10 mouse cellular contexts compared by ENCODE assay signal in the genomic region with DNA sequence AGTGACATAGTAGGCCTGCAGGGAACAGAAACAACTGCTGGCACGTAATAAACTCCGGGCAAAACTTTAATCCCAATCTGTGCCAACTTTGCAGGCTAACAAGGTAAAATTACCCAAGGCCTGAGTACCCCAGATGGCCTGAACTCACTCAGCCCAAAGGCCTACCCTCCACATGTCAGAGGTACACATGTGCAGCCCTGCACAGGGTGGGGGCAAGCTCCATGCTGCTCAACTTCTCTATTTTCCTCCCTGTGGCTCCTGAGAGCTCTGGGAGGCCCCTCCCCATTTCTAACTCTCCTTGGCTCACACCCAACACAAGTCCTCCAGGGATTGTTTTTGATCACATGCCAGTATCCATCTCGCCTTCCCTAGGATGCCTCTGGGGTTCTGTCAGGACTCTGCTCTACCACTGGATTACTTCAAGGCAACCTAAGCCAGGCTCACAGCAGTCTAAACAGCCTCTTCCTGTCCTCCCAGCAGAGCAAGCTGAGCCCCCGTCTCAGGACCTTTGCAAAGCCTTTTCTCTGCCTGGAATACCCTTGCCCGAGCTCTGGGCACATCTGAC. TPM values are rescaled to one million over a fixed set of nuclear protein-coding genes. Genes with fewer than 3 reads are reported as not detected.
DNase-seq lines count a peak whose midpoint lies in the region; ATAC-seq lines count a peak whose summit lies in the region.
"Had no signal": no experiment of that assay in that cellular context is flagged by ENCODE, and none has a peak within 500 bp of the region (broad histone marks: within the 10 kb centered on the region; RNA-seq: fewer than 3 reads in every experiment).

No protein-coding gene starts in this region.

- peak overlapping the region; percentile 24; the same call in 1 of the 2 replicates for H3K4me2 ChIP-seq in forebrain, embryonic 14.5 days (ENCODE audit: low read length)

- 28% methylated on average over 5 of the region's 5 CpGs for WGBS in forebrain, embryonic 14.5 days

- peak; percentile 36 for DNase-seq in kidney, postnatal 10 days
- no peak for DNase-seq in kidney, postnatal 14 days
- peak; percentile 35 for DNase-seq in brain, adult 2 months (ENCODE audit: low read depth, low spot score)
- DNase-seq in forebrain, embryonic 14.5 days (ENCODE audit: low spot score) = peak; percentile 87
- DNase-seq in cerebellum, adult 11 months = no peak
- DNase-seq in thymus, postnatal 25 days = no peak
- no peak for DNase-seq in thymus, postnatal 0 days (ENCODE audit: low spot score)
- DNase-seq: cerebellum, adult 9-11 months had no signal

- H3K27me3 ChIP-seq in forebrain, embryonic 14.5 days (replicated peaks; ENCODE audit: control insufficient read depth, insufficient read depth, low read length) = no peaks in the 10 kb centered on the region
- H3K27me3 ChIP-seq: Patski had no signal

- no peaks in the 10 kb centered on the region for H3K36me3 ChIP-seq in forebrain, embryonic 14.5 days (ENCODE audit: control insufficient read depth, insufficient read depth, low read length)

- H3K4me3 ChIP-seq in forebrain, embryonic 14.5 days (ENCODE audit: low read depth, low read length) = no peak overlapping the region

- H3K4me1 ChIP-seq in forebrain, embryonic 14.5 days (ENCODE audit: control insufficient read depth, insufficient read depth, low read length) = peaks cover 89% of the 10 kb centered on the region

- peak overlapping the region; percentile 6 for H3K9ac ChIP-seq in forebrain, embryonic 14.5 days (ENCODE audit: low read length)

- H3K9me3 ChIP-seq in forebrain, embryonic 14.5 days (replicated peaks; ENCODE audit: control insufficient read depth, low read length) = no peaks in the 10 kb centered on the region

- peak overlapping the region; percentile 79 for H3K27ac ChIP-seq in forebrain, embryonic 14.5 days (ENCODE audit: low read depth, low read length)

- peak; percentile 30; the same call in 1 of the 2 replicates for ATAC-seq in forebrain, embryonic 14.5 days
- ATAC-seq in megakaryocyte progenitor cell, adult 5-6 weeks (replicated peaks; ENCODE audit: poor library complexity) = peak; percentile 61; the same call in 1 of the 2 replicates
- ATAC-seq: Patski had no signal

RNA-seq across cellular contexts. Expression of gene Tcf20, which starts 50.2 kb away (rescaled TPM):
- polyA plus RNA-seq in forebrain, embryonic 14.5 days (2014; fragmentation: Nextera tagmentation; extraction: Ambion mirVana) = 17.1 and 17.4 TPM in 2 replicates
- total RNA-seq in megakaryocyte progenitor cell, adult 5-6 weeks (2015) = 45.1 and 48.5 TPM in 2 replicates
- 76.8 and 83.1 TPM in 2 replicates for total RNA-seq in megakaryocyte progenitor cell, adult 5-6 weeks (2017)
- polyA plus RNA-seq in thymus, postnatal 0 days (2015; fragmentation: Nextera tagmentation; extraction: Ambion mirVana) = 9.9 and 13.1 TPM in 2 replicates

Comparison
In these comparisons a context has a peak if more than half of its experiments do, and no peak if none do; other contexts are left out.
1. DNase-seq: peak in kidney, postnatal 10 days (single experiment), brain, adult 2 months (single experiment) and forebrain, embryonic 14.5 days (single experiment); none in kidney, postnatal 14 days (single experiment), cerebellum, adult 11 months (single experiment), thymus, postnatal 25 days (single experiment) and thymus, postnatal 0 days (single experiment).